23 mouse cellular contexts compared by ENCODE assay signal in the genomic region with DNA sequence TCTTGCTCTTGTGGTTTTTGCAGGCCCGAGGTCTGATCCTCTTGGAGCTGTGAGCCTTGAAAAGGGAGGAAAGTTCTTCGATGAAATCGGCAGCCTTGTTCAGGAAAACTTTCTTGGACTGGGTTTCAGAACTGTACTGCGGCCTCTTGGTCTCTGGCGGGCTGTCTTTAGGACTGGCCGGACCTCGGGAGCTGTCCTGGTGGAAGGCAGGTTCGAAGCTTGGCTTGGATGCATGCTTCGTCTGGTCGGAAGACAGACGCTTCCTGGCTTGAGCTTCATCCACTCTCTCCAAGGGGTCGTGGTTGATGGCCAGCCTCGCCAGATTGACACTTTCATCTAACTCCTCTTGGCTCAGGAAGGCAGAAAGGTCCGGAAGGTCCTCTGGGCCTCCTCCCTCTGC. TPM values are rescaled to one million over a fixed set of nuclear protein-coding genes. Genes with fewer than 3 reads are reported as not detected.
"Had no signal": no experiment of that assay in that cellular context is flagged by ENCODE, and none has a peak within 500 bp of the region (broad histone marks: within the 10 kb centered on the region; RNA-seq: fewer than 3 reads in every experiment).

No protein-coding gene starts in this region.

- H3K36me3 ChIP-seq: limb, embryonic 12.5 days; limb, embryonic 15.5 days; midbrain, embryonic 12.5 days; midbrain, embryonic 15.5 days; neural tube, embryonic 13.5 days; stomach, embryonic 15.5 days had no signal

- H3K4me3 ChIP-seq: limb, embryonic 12.5 days; limb, embryonic 15.5 days; midbrain, embryonic 12.5 days; midbrain, embryonic 15.5 days; neural tube, embryonic 13.5 days; stomach, embryonic 15.5 days had no signal

- H3K4me1 ChIP-seq: limb, embryonic 12.5 days; limb, embryonic 15.5 days; midbrain, embryonic 12.5 days; midbrain, embryonic 15.5 days; neural tube, embryonic 13.5 days; stomach, embryonic 15.5 days had no signal

- H3K27ac ChIP-seq: limb, embryonic 12.5 days; limb, embryonic 15.5 days; liver, embryonic 14.5 days; macrophage; midbrain, embryonic 12.5 days; midbrain, embryonic 15.5 days; neural tube, embryonic 13.5 days; stomach, embryonic 15.5 days had no signal

- H3K4me2 ChIP-seq: limb, embryonic 12.5 days; limb, embryonic 15.5 days; liver, embryonic 11.5 days; lung, embryonic 14.5 days; midbrain, embryonic 12.5 days; midbrain, embryonic 15.5 days; neural tube, embryonic 13.5 days; stomach, embryonic 15.5 days had no signal

- H3K9me3 ChIP-seq: limb, embryonic 12.5 days; limb, embryonic 15.5 days; midbrain, embryonic 12.5 days; midbrain, embryonic 15.5 days; neural tube, embryonic 13.5 days; stomach, embryonic 15.5 days had no signal

- DNase-seq: kidney, postnatal 14 days; kidney, postnatal 4 days; left cerebral cortex, postnatal 4 days; liver, postnatal 0 days; lung, embryonic 14.5 days; retina, postnatal 1 day; right cerebral cortex, postnatal 25 days; spleen, adult 18-20 months; thymus, adult 2 months; thymus, postnatal 14 days; thymus, postnatal 4 days had no signal

- H3K27me3 ChIP-seq: limb, embryonic 12.5 days; limb, embryonic 15.5 days; midbrain, embryonic 12.5 days; midbrain, embryonic 15.5 days; neural tube, embryonic 13.5 days; stomach, embryonic 15.5 days had no signal

- ATAC-seq: liver, postnatal 0 days; lung, postnatal 0 days; midbrain, embryonic 15.5 days had no signal

- H3K9ac ChIP-seq: limb, embryonic 12.5 days; limb, embryonic 15.5 days; liver, embryonic 14.5 days; liver, postnatal 0 days; lung, embryonic 14.5 days; midbrain, embryonic 12.5 days; midbrain, embryonic 15.5 days; neural tube, embryonic 13.5 days; stomach, embryonic 15.5 days had no signal

RNA-seq across cellular contexts. Expression of gene Mypn, which starts 11.0 kb away (rescaled TPM):
- total RNA-seq: megakaryocyte, adult 5-6 weeks; neutrophil, adult 5-6 weeks had no signal
- polyA plus RNA-seq: macrophage had no signal
